Mouse (Mus musculus): ENCODE results near the gene Dcun1d2.

DNA sequence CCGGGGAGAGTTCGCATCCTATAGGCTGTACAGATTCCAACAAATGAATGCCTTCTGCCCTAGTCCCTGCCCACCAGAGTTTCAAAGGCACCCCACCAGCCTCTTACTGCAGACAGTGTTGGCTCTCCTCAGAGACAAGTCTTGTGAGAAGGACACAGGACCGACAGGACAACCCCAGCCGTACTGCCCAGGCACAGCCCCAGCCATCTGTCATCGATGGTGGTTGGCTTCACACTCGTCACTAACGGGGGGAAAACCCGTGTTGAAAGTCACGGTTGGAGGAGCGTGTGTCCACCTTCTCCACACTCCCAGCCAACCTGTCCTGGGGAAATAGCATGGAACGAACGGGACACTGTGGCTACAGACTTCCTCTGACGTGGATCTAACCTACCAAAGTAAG lies 53.1 kb downstream of the Dcun1d2 start:
- TF ChIP-seq CTCF (IDR thresholded peaks at IDR 0.05; ENCODE audit: low read depth, low read length), result no peak
- no peak for TF ChIP-seq POLR2A (IDR thresholded peaks at IDR 0.05; ENCODE audit: extremely low read depth, insufficient read depth, low read length)
